Mouse (Mus musculus) liver, embryonic 12.5 days (tissue): ENCODE results near the gene Lpin2. TPM values are rescaled to one million over a fixed set of nuclear protein-coding genes. Genes with fewer than 3 reads are reported as not detected.

ENCODE experiments used
- ATAC-seq: fragments of 200-750 bp; cut with Nextera tagmentation; 2 replicates; pipeline ENCODE4 v1.8.0; 2017; ENCODE audit warnings: moderate number of reproducible peaks, mild to moderate bottlenecking, moderate library complexity
- H3K27ac ChIP-seq: fragments of 300-500 bp; sonication (generic); 2 replicates; pipeline ENCODE4 v1.5.1; 2016; ENCODE audit warnings: mild to moderate bottlenecking
- H3K27me3 ChIP-seq: fragments of 300-500 bp; sonication (generic); replicated peaks from 2 replicates; pipeline ENCODE4 v1.6.1; 2016; ENCODE audit warnings: mild to moderate bottlenecking, moderate library complexity
- H3K36me3 ChIP-seq: fragments of 300-500 bp; sonication (generic); 2 replicates; pipeline ENCODE4 v1.6.1; 2016; ENCODE audit warnings: mild to moderate bottlenecking, moderate library complexity
- H3K4me1 ChIP-seq: fragments of 300-500 bp; sonication (generic); 2 replicates; pipeline ENCODE4 v1.6.1; 2016
- H3K4me2 ChIP-seq: fragments of 300-500 bp; sonication (generic); 2 replicates; pipeline ENCODE4 v1.6.1; 2016; ENCODE audit warnings: mild to moderate bottlenecking, moderate library complexity
- H3K4me3 ChIP-seq: fragments of 300-500 bp; sonication (generic); 2 replicates; pipeline ENCODE4 v1.5.1; 2016; ENCODE audit warnings: mild to moderate bottlenecking, moderate library complexity
- H3K9ac ChIP-seq: fragments of 300-500 bp; sonication (generic); 2 replicates; pipeline ENCODE4 v1.6.1; 2016; ENCODE audit warnings: mild to moderate bottlenecking, moderate library complexity
- H3K9me3 ChIP-seq: fragments of 300-500 bp; sonication (generic); replicated peaks from 2 replicates; pipeline ENCODE4 v1.6.1; 2016; ENCODE audit warnings: mild to moderate bottlenecking, moderate library complexity
- WGBS: fragments of 180-500 bp; shearing (Covaris S2); methylation state at CpG from one replicate; pipeline ENCODE4 v1.1.7; 2016; ENCODE audit not compliant: insufficient replicate concordance; 5-methylcytosine and 5-hydroxymethylcytosine counted together
- polyA plus RNA-seq: library from polyadenylated mRNA; unstranded; fragments of >200 nt; fragmentation: Nextera tagmentation; extraction: Ambion mirVana; gene quantifications from 2 replicates; pipeline ENCODE4 v1.2.1, GENCODE M21; 2016

Gene Lpin2
- polyA plus RNA-seq, 1 experiment from 2014 or later: 40.1 TPM

GRCm38 (mm10) chr17:71256806-71257536 is 74.6 kb downstream of the Lpin2 start:
- 47% methylated on average over 13 of the region's 13 CpGs for WGBS
- Histone ChIP-seq H3K27ac (peak overlapping the region; percentile 82), H3K4me1 (peaks cover 90% of the 10 kb centered on the region), H3K4me3 (no peak overlapping the region), H3K9me3 (no peaks in the 10 kb centered on the region), H3K9ac (peak overlapping the region; percentile 44), H3K27me3 (no peaks in the 10 kb centered on the region), H3K36me3 (peaks cover 45% of the 10 kb centered on the region), H3K4me2 (peak overlapping the region; percentile 31; the same call in 1 of the 2 replicates)
- ATAC-seq: no peak

DNA sequence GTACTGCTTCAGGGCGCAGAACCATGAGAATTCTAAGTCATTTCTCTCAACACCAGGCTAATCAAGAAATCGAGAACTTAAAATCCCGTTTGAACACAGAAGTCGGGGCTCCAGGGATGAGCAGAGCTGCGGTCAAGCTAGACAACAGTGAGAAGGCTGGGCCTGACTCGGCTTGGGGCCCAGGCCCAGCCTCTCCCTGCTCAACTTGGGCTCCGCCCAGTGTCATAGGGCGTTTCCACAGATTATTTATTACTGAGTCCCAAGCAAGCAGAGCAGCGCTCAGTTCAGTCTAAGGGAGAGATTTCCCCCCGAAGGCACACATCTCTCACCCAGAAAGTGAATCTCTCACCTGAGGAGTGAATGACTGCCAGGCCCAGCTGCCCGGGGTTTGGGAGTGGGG is 77.4 kb downstream of the Lpin2 start:
- WGBS: 35% methylated on average over 11 of the region's 11 CpGs
- H3K4me2 ChIP-seq: peak overlapping the region; percentile 73
- H3K9ac ChIP-seq: peak overlapping the region; percentile 63
- H3K27me3 ChIP-seq: no peaks in the 10 kb centered on the region
- peaks cover 18% of the 10 kb centered on the region for H3K36me3 ChIP-seq
- peak overlapping the region; percentile 87 for H3K27ac ChIP-seq
- H3K4me3 ChIP-seq: peak overlapping the region; percentile 26
- ATAC-seq: peak; percentile 88
- H3K4me1 ChIP-seq: peaks cover 100% of the 10 kb centered on the region
- no peaks in the 10 kb centered on the region for H3K9me3 ChIP-seq

GRCm38 (mm10) chr17:71260658-71261057 is 78.3 kb downstream of the Lpin2 start:
- Histone ChIP-seq H3K36me3 (peaks cover 9% of the 10 kb centered on the region), H3K4me3 (no peak overlapping the region), H3K9ac (peak overlapping the region; percentile 63), H3K4me2 (peak overlapping the region; percentile 73), H3K4me1 (peaks cover 100% of the 10 kb centered on the region), H3K27me3 (no peaks in the 10 kb centered on the region), H3K27ac (peak overlapping the region; percentile 87), H3K9me3 (no peaks in the 10 kb centered on the region)
- WGBS: 64% methylated on average over 3 of the region's 3 CpGs
- no peak for ATAC-seq

DNA sequence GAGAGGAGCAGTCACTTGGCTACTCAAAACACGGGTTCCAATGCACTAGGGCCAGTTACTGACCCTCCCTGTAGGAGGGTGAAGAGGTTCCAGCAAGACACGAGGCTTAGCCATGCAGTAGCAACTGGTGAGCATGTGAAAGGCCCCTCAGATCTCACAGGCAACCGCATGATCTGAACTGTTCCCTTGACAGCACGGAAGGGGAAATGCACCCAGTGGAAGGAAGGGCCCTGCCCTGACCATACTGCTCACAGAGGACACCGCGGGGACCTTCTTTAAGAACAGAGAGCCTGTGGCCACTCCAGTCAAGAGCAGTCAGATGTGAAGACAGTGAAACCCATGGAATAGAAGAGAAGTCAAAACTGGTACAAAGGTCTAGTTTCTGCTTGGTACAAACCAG is 80.8 kb downstream of the Lpin2 start:
- Histone ChIP-seq H3K36me3 (no peaks in the 10 kb centered on the region), H3K9ac (peak overlapping the region; percentile 56), H3K27ac (peak overlapping the region; percentile 87), H3K9me3 (no peaks in the 10 kb centered on the region), H3K27me3 (no peaks in the 10 kb centered on the region), H3K4me3 (no peak overlapping the region), H3K4me1 (peaks cover 98% of the 10 kb centered on the region), H3K4me2 (peak overlapping the region; percentile 49)
- no peak for ATAC-seq
- WGBS: 22% methylated on average over 6 of the region's 6 CpGs

- H3K9ac ChIP-seq: peak overlapping the region; percentile 53
Observed at GRCm38 (mm10) chr17:71264739-71265138, 82.4 kb downstream of the Lpin2 start.

GRCm38 (mm10) chr17:71265336-71266051 is 83.1 kb downstream of the Lpin2 start:
- Histone ChIP-seq H3K4me3 (0 out of 2 replicates have a peak overlapping the region, but pooled peaks have one; percentile 9), H3K27me3 (no peaks in the 10 kb centered on the region), H3K9me3 (no peaks in the 10 kb centered on the region), H3K9ac (peak overlapping the region; percentile 53), H3K4me1 (peaks cover 98% of the 10 kb centered on the region), H3K27ac (peak overlapping the region; percentile 87), H3K4me2 (peak overlapping the region; percentile 49), H3K36me3 (no peaks in the 10 kb centered on the region)
- ATAC-seq: no peak
- WGBS: 39% methylated on average over 5 of the region's 5 CpGs

More at GRCm38 (mm10) chr17:71264739-71265138, 82.4 kb downstream of the Lpin2 start:
- no peaks in the 10 kb centered on the region for H3K36me3 ChIP-seq
- H3K4me3 ChIP-seq: no peak overlapping the region
- 15% methylated on average over 4 of the region's 4 CpGs for WGBS
- H3K27me3 ChIP-seq: no peaks in the 10 kb centered on the region
- H3K9me3 ChIP-seq: no peaks in the 10 kb centered on the region
- peak overlapping the region; percentile 87 for H3K27ac ChIP-seq
- peak overlapping the region; percentile 49 for H3K4me2 ChIP-seq
- ATAC-seq: no peak
- H3K4me1 ChIP-seq: peaks cover 98% of the 10 kb centered on the region

GRCm38 (mm10) chr17:71267374-71267773 is 85.0 kb downstream of the Lpin2 start:
- Histone ChIP-seq H3K4me1 (peaks cover 97% of the 10 kb centered on the region), H3K9ac (peak overlapping the region; percentile 71), H3K36me3 (peaks cover 10% of the 10 kb centered on the region), H3K27ac (peak overlapping the region; percentile 93), H3K27me3 (no peaks in the 10 kb centered on the region), H3K4me3 (peak overlapping the region; percentile 47), H3K4me2 (peak overlapping the region; percentile 67), H3K9me3 (no peaks in the 10 kb centered on the region)
- 71% methylated on average over 8 of the region's 8 CpGs for WGBS
- no peak for ATAC-seq

GRCm38 (mm10) chr17:71268152-71268551 is 85.8 kb downstream of the Lpin2 start:
- 49% methylated on average over 10 of the region's 10 CpGs for WGBS

GRCm38 (mm10) chr17:71268599-71268998 is 86.2 kb downstream of the Lpin2 start:
- Histone ChIP-seq H3K9me3 (no peaks in the 10 kb centered on the region), H3K4me2 (peak overlapping the region; percentile 67), H3K27ac (peak overlapping the region; percentile 93), H3K4me1 (peaks cover 85% of the 10 kb centered on the region), H3K36me3 (peaks cover 22% of the 10 kb centered on the region), H3K27me3 (no peaks in the 10 kb centered on the region), H3K9ac (peak overlapping the region; percentile 71), H3K4me3 (peak overlapping the region; percentile 47)
- WGBS: 22% methylated on average over 3 of the region's 3 CpGs
- ATAC-seq: peak; percentile 96

More at GRCm38 (mm10) chr17:71268152-71268551, 85.8 kb downstream of the Lpin2 start:
- ATAC-seq: no peak
- no peaks in the 10 kb centered on the region for H3K9me3 ChIP-seq
- peaks cover 89% of the 10 kb centered on the region for H3K4me1 ChIP-seq
- H3K27ac ChIP-seq: peak overlapping the region; percentile 93
- H3K36me3 ChIP-seq: peaks cover 17% of the 10 kb centered on the region
- no peaks in the 10 kb centered on the region for H3K27me3 ChIP-seq
- peak overlapping the region; percentile 67 for H3K4me2 ChIP-seq
- H3K4me3 ChIP-seq: peak overlapping the region; percentile 47
- peak overlapping the region; percentile 71 for H3K9ac ChIP-seq

GRCm38 (mm10) chr17:71273901-71274300 is 91.5 kb downstream of the Lpin2 start:
- H3K27me3 ChIP-seq: no peaks in the 10 kb centered on the region
- no peak for ATAC-seq
- H3K4me3 ChIP-seq: no peak overlapping the region
- H3K36me3 ChIP-seq: peaks cover 39% of the 10 kb centered on the region
- H3K9ac ChIP-seq: no peak overlapping the region
- H3K4me2 ChIP-seq: no peak overlapping the region
- H3K27ac ChIP-seq: no peak overlapping the region
- WGBS: 87% methylated on average over 12 of the region's 12 CpGs
- no peaks in the 10 kb centered on the region for H3K9me3 ChIP-seq
- peaks cover 58% of the 10 kb centered on the region for H3K4me1 ChIP-seq

- H3K27ac ChIP-seq: peak overlapping the region; percentile 50; the same call in 1 of the 2 replicates
- ATAC-seq: peak; percentile 56
- peaks cover 46% of the 10 kb centered on the region for H3K36me3 ChIP-seq
- peaks cover 46% of the 10 kb centered on the region for H3K4me1 ChIP-seq
- no peak overlapping the region for H3K4me3 ChIP-seq
- WGBS: 41% methylated on average over 10 of the region's 10 CpGs
- H3K27me3 ChIP-seq: no peaks in the 10 kb centered on the region
- no peak overlapping the region for H3K9ac ChIP-seq
- H3K4me2 ChIP-seq: peak overlapping the region; percentile 35
- no peaks in the 10 kb centered on the region for H3K9me3 ChIP-seq
Observed at GRCm38 (mm10) chr17:71276771-71277170, 94.4 kb downstream of the Lpin2 start.
